Mouse (Mus musculus): Measurements from ENCODE around the gene Aprt. TPM values are rescaled to one million over a fixed set of nuclear protein-coding genes. Genes with fewer than 3 reads are reported as not detected.
A peak's percentile ranks its signal among the peaks of the same experiment; 100 is the strongest.
"Not testable (repeated sequence)": the region's sequence is repeated elsewhere in the genome, so short reads cannot be mapped to it uniquely, and the experiment has no call there.

Aprt gene
- polyA plus RNA-seq, 1 experiment: 338 TPM

GRCm38 (mm10) chr8:122574667-122575251 is 1.9 kb downstream of the Aprt start:
- no peaks in the 10 kb centered on the region for H3K9me3 ChIP-seq
- H3K27me3 ChIP-seq (replicated peaks): peaks cover under 1% of the 10 kb centered on the region
- H3K4me3 ChIP-seq (replicated peaks): peak overlapping the region; percentile 98
- H3K4me1 ChIP-seq: peaks cover 61% of the 10 kb centered on the region
- TF ChIP-seq FLI1 (IDR thresholded peaks at IDR 0.05; ENCODE audit: low read length): no peak
- TF ChIP-seq GATA1 (IDR thresholded peaks at IDR 0.05; ENCODE audit: borderline replicate concordance, low read length): no peak
- peaks cover 72% of the 10 kb centered on the region for H3K36me3 ChIP-seq (replicated peaks; ENCODE audit: low read length)

GRCm38 (mm10) chr8:122574264-122574663 is 2.4 kb downstream of the Aprt start:
- H3K4me1 ChIP-seq: peaks cover 63% of the 10 kb centered on the region
- H3K9me3 ChIP-seq: no peaks in the 10 kb centered on the region
- H3K4me3 ChIP-seq (replicated peaks): peak overlapping the region; percentile 98
- TF ChIP-seq FLI1 (IDR thresholded peaks at IDR 0.05; ENCODE audit: low read length) (no peak), GATA1 (IDR thresholded peaks at IDR 0.05; ENCODE audit: borderline replicate concordance, low read length) (no peak)
- H3K36me3 ChIP-seq (replicated peaks; ENCODE audit: low read length): peaks cover 75% of the 10 kb centered on the region
- H3K27me3 ChIP-seq (replicated peaks): no peaks in the 10 kb centered on the region

GRCm38 (mm10) chr8:122573577-122573976 is 3.1 kb downstream of the Aprt start:
- H3K36me3 ChIP-seq (replicated peaks; ENCODE audit: low read length): peaks cover 72% of the 10 kb centered on the region
- H3K4me1 ChIP-seq: peaks cover 68% of the 10 kb centered on the region
- H3K4me3 ChIP-seq (replicated peaks): no peak overlapping the region

GRCm38 (mm10) chr8:122573176-122573575 is 3.5 kb downstream of the Aprt start:
- not testable (repeated sequence) for H3K27me3 ChIP-seq (replicated peaks); H3K9me3 ChIP-seq; H3K4me3 ChIP-seq (replicated peaks)
- peaks cover 66% of the 10 kb centered on the region for H3K4me1 ChIP-seq
- H3K36me3 ChIP-seq (replicated peaks; ENCODE audit: low read length): peaks cover 68% of the 10 kb centered on the region

More at GRCm38 (mm10) chr8:122573577-122573976, 3.1 kb downstream of the Aprt start:
- H3K9me3 ChIP-seq: no peaks in the 10 kb centered on the region
- H3K27me3 ChIP-seq (replicated peaks): no peaks in the 10 kb centered on the region
- no peak for TF ChIP-seq FLI1 (IDR thresholded peaks at IDR 0.05; ENCODE audit: low read length)
- TF ChIP-seq GATA1 (IDR thresholded peaks at IDR 0.05; ENCODE audit: borderline replicate concordance, low read length): no peak

- Histone ChIP-seq H3K4me3 (replicated peaks) (no peak overlapping the region), H3K4me1 (peaks cover 66% of the 10 kb centered on the region), H3K36me3 (replicated peaks; ENCODE audit: low read length) (peaks cover 66% of the 10 kb centered on the region), H3K27me3 (replicated peaks) (no peaks in the 10 kb centered on the region), H3K9me3 (no peaks in the 10 kb centered on the region)
- TF ChIP-seq GATA1 (IDR thresholded peaks at IDR 0.05; ENCODE audit: borderline replicate concordance, low read length) (no peak), FLI1 (IDR thresholded peaks at IDR 0.05; ENCODE audit: low read length) (no peak)
Observed at GRCm38 (mm10) chr8:122572751-122573150, 4.0 kb downstream of the Aprt start.

GRCm38 (mm10) chr8:122571750-122572267 is 4.9 kb downstream of the Aprt start:
- peaks cover 66% of the 10 kb centered on the region for H3K4me1 ChIP-seq
- H3K9me3 ChIP-seq: no peaks in the 10 kb centered on the region
- TF ChIP-seq FLI1 (IDR thresholded peaks at IDR 0.05; ENCODE audit: low read length) (no peak), GATA1 (IDR thresholded peaks at IDR 0.05; ENCODE audit: borderline replicate concordance, low read length) (no peak)
- H3K4me3 ChIP-seq (replicated peaks): no peak overlapping the region
- H3K27me3 ChIP-seq (replicated peaks): no peaks in the 10 kb centered on the region
- H3K36me3 ChIP-seq (replicated peaks; ENCODE audit: low read length): peaks cover 62% of the 10 kb centered on the region

DNA sequence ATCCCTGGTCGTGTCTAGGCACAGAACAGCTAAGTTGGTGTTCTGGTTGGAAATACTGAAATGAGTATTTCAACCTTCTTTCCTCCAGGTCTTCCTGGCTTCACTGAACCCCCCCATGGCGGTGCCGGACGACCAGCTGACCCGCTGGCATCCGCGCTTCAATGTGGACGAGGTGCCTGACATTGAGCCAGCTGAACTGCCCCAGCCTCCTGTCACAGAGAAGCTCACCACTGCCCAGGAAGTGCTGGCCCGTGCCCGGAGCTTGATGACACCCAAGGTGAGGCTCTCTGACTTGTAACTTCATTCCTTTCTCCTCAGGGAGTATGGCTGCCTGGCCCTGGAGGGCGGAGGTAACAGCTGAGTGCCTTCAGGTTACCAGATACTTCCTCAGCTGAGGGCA is 5.6 kb downstream of the Aprt start:
- Histone ChIP-seq H3K27me3 (replicated peaks) (no peaks in the 10 kb centered on the region), H3K36me3 (replicated peaks; ENCODE audit: low read length) (peaks cover 62% of the 10 kb centered on the region), H3K4me3 (replicated peaks) (no peak overlapping the region), H3K9me3 (no peaks in the 10 kb centered on the region), H3K4me1 (peaks cover 66% of the 10 kb centered on the region)
- TF ChIP-seq FLI1 (IDR thresholded peaks at IDR 0.05; ENCODE audit: low read length) (no peak), GATA1 (IDR thresholded peaks at IDR 0.05; ENCODE audit: borderline replicate concordance, low read length) (no peak)

GRCm38 (mm10) chr8:122569996-122570395 is 6.7 kb downstream of the Aprt start:
- no peak for TF ChIP-seq FLI1 (IDR thresholded peaks at IDR 0.05; ENCODE audit: low read length)
- no peak for TF ChIP-seq GATA1 (IDR thresholded peaks at IDR 0.05; ENCODE audit: borderline replicate concordance, low read length)
- Histone ChIP-seq H3K4me1 (peaks cover 66% of the 10 kb centered on the region), H3K36me3 (replicated peaks; ENCODE audit: low read length) (peaks cover 58% of the 10 kb centered on the region), H3K27me3 (replicated peaks) (no peaks in the 10 kb centered on the region), H3K9me3 (no peaks in the 10 kb centered on the region), H3K4me3 (replicated peaks) (peak overlapping the region; percentile 10)

DNA sequence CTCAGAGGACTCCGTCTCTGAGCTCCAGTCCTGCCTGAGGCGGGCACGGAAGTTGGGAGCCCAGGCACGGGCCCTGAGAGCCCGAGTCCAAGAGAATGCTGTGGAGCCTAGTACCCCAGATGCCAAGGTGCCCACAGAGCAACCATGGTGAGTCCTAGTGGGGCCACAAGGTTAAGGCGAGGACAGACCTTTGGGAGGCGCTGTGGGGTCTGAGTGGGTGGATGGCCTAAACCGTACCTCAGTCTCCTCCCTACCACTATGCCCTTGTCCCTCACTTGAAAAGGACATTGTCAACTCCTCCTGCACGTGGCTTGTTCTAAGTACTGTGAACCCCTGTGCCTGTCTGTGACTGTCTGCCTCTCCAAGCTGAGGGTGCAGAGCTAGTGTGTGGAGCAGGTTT is 7.4 kb downstream of the Aprt start:
- TF ChIP-seq GATA1 (IDR thresholded peaks at IDR 0.05; ENCODE audit: borderline replicate concordance, low read length) (no peak), FLI1 (IDR thresholded peaks at IDR 0.05; ENCODE audit: low read length) (no peak)
- H3K4me3 ChIP-seq (replicated peaks): peak overlapping the region; percentile 88
- peaks cover 66% of the 10 kb centered on the region for H3K4me1 ChIP-seq
- no peaks in the 10 kb centered on the region for H3K9me3 ChIP-seq
- H3K27me3 ChIP-seq (replicated peaks): no peaks in the 10 kb centered on the region
- H3K36me3 ChIP-seq (replicated peaks; ENCODE audit: low read length): peaks cover 52% of the 10 kb centered on the region

- peaks cover 64% of the 10 kb centered on the region for H3K4me1 ChIP-seq
- H3K27me3 ChIP-seq (replicated peaks): no peaks in the 10 kb centered on the region
- no peak for TF ChIP-seq FLI1 (IDR thresholded peaks at IDR 0.05; ENCODE audit: low read length)
- TF ChIP-seq GATA1 (IDR thresholded peaks at IDR 0.05; ENCODE audit: borderline replicate concordance, low read length): no peak
- H3K9me3 ChIP-seq: no peaks in the 10 kb centered on the region
- peak overlapping the region; percentile 88 for H3K4me3 ChIP-seq (replicated peaks)
- peaks cover 47% of the 10 kb centered on the region for H3K36me3 ChIP-seq (replicated peaks; ENCODE audit: low read length)
Observed at GRCm38 (mm10) chr8:122568881-122569309, 7.8 kb downstream of the Aprt start.

Data from megakaryocyte, embryonic 14.5 days (primary cell).